Mouse (Mus musculus): ENCODE measurements around the gene Olfr1474. TPM values are rescaled to one million over a fixed set of nuclear protein-coding genes. Genes with fewer than 3 reads are reported as not detected.
"Not testable (repeated sequence)": the region's sequence is repeated elsewhere in the genome, so short reads cannot be mapped to it uniquely, and the experiment has no call there.

Gene Olfr1474
- not detected in 2 replicates for total RNA-seq (2012; rRNA removed)
- polyA plus RNA-seq (2012; ENCODE audit: insufficient read depth in 1 of 2, insufficient read length in 2 of 2, low read depth in 1 of 2, low replicate concordance in 2 of 2, missing spikeins in 1 of 2) = not detected

DNA sequence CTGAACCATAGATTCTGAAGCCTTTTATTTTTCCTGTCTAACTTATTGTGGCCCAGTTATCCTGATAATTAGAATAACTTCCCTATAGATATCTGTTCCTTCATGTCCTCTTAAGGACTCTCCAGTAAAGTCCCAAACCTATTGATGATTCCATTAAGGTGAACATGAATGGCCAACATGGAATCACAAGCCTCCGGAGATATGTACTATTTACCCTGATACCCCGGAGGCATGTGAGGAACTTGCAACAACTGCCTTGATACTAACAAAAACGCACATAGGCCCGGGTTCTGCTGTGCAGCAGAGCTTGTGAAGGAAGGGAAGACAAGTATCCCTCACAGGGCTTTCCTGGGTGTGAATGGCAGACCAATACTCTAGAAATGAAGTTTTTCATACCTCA is at the start of gene Olfr1474:
Gene Olfr1474, plus strand, starts transcription at position 301 of the 400 bp plus-strand sequence.
- H3K4me1 ChIP-seq (ENCODE audit: control insufficient read depth in 1 of 2, insufficient read depth in 2 of 2, low read length in 2 of 2); H3K9ac ChIP-seq (ENCODE audit: control insufficient read depth, low read depth, low read length, poor library complexity, severe bottlenecking); H3K4me3 ChIP-seq (ENCODE audit: control insufficient read depth in 1 of 2, insufficient read depth in 1 of 2, low read depth in 2 of 2, low read length in 2 of 2); H3K79me2 ChIP-seq (ENCODE audit: control insufficient read depth, insufficient read depth, low read length, poor library complexity); H3K36me3 ChIP-seq (ENCODE audit: control insufficient read depth in 1 of 2, insufficient read depth in 2 of 2, low read length in 2 of 2); H3K27me3 ChIP-seq (ENCODE audit: control insufficient read depth in 1 of 2, insufficient read depth in 2 of 2, low read length in 2 of 2); DNase-seq (ENCODE audit: low read depth, low spot score); H3K9me3 ChIP-seq (replicated peaks; ENCODE audit: insufficient read depth, low read length); H3K27ac ChIP-seq (ENCODE audit: control insufficient read depth, low read depth, low read length): not testable (repeated sequence)

DNA sequence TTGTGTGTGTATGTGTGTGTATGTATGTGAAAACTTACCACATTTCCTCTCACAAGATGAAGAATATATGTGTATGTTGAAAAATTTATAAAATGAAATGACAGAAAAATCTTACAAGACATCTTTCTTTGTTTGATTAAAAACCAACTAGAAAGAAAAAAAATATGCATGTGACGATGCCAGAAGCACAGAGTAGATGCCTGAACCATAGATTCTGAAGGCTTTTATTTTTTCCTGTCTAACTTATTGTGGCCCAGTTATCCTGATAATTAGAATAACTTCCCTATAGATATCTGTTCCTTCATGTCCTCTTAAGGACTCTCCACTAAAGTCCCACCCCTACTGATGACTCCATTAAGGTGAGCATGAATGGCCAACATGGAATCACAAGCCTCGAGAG is 26.3 kb upstream of the Olfr1474 start, which contains the start of gene Olfr1471:
Gene Olfr1471, plus strand, starts transcription at position 301 of the 400 bp plus-strand sequence.
- H3K4me1 ChIP-seq (ENCODE audit: control insufficient read depth in 1 of 2, insufficient read depth in 2 of 2, low read length in 2 of 2); H3K36me3 ChIP-seq (ENCODE audit: control insufficient read depth in 1 of 2, insufficient read depth in 2 of 2, low read length in 2 of 2); H3K79me2 ChIP-seq (ENCODE audit: control insufficient read depth, insufficient read depth, low read length, poor library complexity); DNase-seq (ENCODE audit: low read depth, low spot score); H3K9me3 ChIP-seq (replicated peaks; ENCODE audit: insufficient read depth, low read length); H3K27ac ChIP-seq (ENCODE audit: control insufficient read depth, low read depth, low read length); H3K27me3 ChIP-seq (ENCODE audit: control insufficient read depth in 1 of 2, insufficient read depth in 2 of 2, low read length in 2 of 2); H3K4me3 ChIP-seq (ENCODE audit: control insufficient read depth in 1 of 2, insufficient read depth in 1 of 2, low read depth in 2 of 2, low read length in 2 of 2); H3K9ac ChIP-seq (ENCODE audit: control insufficient read depth, low read depth, low read length, poor library complexity, severe bottlenecking): not testable (repeated sequence)

GRCm38 (mm10) chr19:13455986-13456385 is 13.4 kb upstream of the Olfr1474 start, which contains the start of gene Olfr1472:
Olfr1472 (minus strand) TSS chr19:13456086.
- H3K4me1 ChIP-seq (ENCODE audit: control insufficient read depth in 1 of 2, insufficient read depth in 2 of 2, low read length in 2 of 2) = no peaks in the 10 kb centered on the region
- no peak within 1 kb of the TSS for H3K9ac ChIP-seq (ENCODE audit: control insufficient read depth, low read depth, low read length, poor library complexity, severe bottlenecking)
- no peak for DNase-seq (ENCODE audit: low read depth, low spot score)
- TF ChIP-seq SIN3A (IDR thresholded peaks at IDR 0.05; ENCODE audit: low read length) (no peak), POLR2A (IDR thresholded peaks at IDR 0.05; ENCODE audit: control insufficient read depth in 1 of 2, insufficient read depth in 1 of 2, low read depth in 1 of 2, low read length in 2 of 2, poor library complexity in 1 of 2) (no peak), CTCF (IDR thresholded peaks at IDR 0.05 in 2 of 3, conservative IDR thresholded peaks at IDR 0.05 in 1 of 3; ENCODE audit: control insufficient read depth in 1 of 3, insufficient read depth in 1 of 3, low read depth in 2 of 3, low read length in 3 of 3, poor library complexity in 1 of 3, severe bottlenecking in 1 of 3) (no peak), MAX (IDR thresholded peaks at IDR 0.05; ENCODE audit: low read length) (no peak), MYC (IDR thresholded peaks at IDR 0.05; ENCODE audit: low read depth, low read length) (no peak), NELFE (IDR thresholded peaks at IDR 0.05; ENCODE audit: low read depth, low read length) (no peak), ZKSCAN1 (IDR thresholded peaks at IDR 0.05; ENCODE audit: low read depth, low read length) (no peak), POLR2AphosphoS2 (IDR thresholded peaks at IDR 0.05; ENCODE audit: low read length) (no peak)
- no peaks in the 10 kb centered on the region for H3K27me3 ChIP-seq (ENCODE audit: control insufficient read depth in 1 of 2, insufficient read depth in 2 of 2, low read length in 2 of 2)
- no peak within 1 kb of the TSS for H3K27ac ChIP-seq (ENCODE audit: control insufficient read depth, low read depth, low read length)
- no peak within 1 kb of the TSS for H3K4me3 ChIP-seq (ENCODE audit: control insufficient read depth in 1 of 2, insufficient read depth in 1 of 2, low read depth in 2 of 2, low read length in 2 of 2)
- H3K36me3 ChIP-seq (ENCODE audit: control insufficient read depth in 1 of 2, insufficient read depth in 2 of 2, low read length in 2 of 2) = no peaks in the 10 kb centered on the region
- H3K79me2 ChIP-seq (ENCODE audit: control insufficient read depth, insufficient read depth, low read length, poor library complexity) = no peaks in the 10 kb centered on the region
- H3K9me3 ChIP-seq (replicated peaks; ENCODE audit: insufficient read depth, low read length) = no peaks in the 10 kb centered on the region

- H3K9me3 ChIP-seq (replicated peaks; ENCODE audit: insufficient read depth, low read length) = no peaks in the 10 kb centered on the region
- no peak for DNase-seq (ENCODE audit: low read depth, low spot score)
- no peak within 1 kb of the TSS for H3K27ac ChIP-seq (ENCODE audit: control insufficient read depth, low read depth, low read length)
- no peak within 1 kb of the TSS for H3K4me3 ChIP-seq (ENCODE audit: control insufficient read depth in 1 of 2, insufficient read depth in 1 of 2, low read depth in 2 of 2, low read length in 2 of 2)
- no peaks in the 10 kb centered on the region for H3K4me1 ChIP-seq (ENCODE audit: control insufficient read depth in 1 of 2, insufficient read depth in 2 of 2, low read length in 2 of 2)
- TF ChIP-seq POLR2AphosphoS5 (IDR thresholded peaks at IDR 0.05; ENCODE audit: borderline replicate concordance, low read depth, low read length) (no peak), MXI1 (IDR thresholded peaks at IDR 0.05; ENCODE audit: low read depth, low read length) (no peak)
- no peaks in the 10 kb centered on the region for H3K79me2 ChIP-seq (ENCODE audit: control insufficient read depth, insufficient read depth, low read length, poor library complexity)
- H3K27me3 ChIP-seq (ENCODE audit: control insufficient read depth in 1 of 2, insufficient read depth in 2 of 2, low read length in 2 of 2) = no peaks in the 10 kb centered on the region
- H3K36me3 ChIP-seq (ENCODE audit: control insufficient read depth in 1 of 2, insufficient read depth in 2 of 2, low read length in 2 of 2) = no peaks in the 10 kb centered on the region
- no peak within 1 kb of the TSS for H3K9ac ChIP-seq (ENCODE audit: control insufficient read depth, low read depth, low read length, poor library complexity, severe bottlenecking)
These were observed 10.7 kb downstream of the Olfr1474 start, which contains the start of gene Olfr1475 for GRCm38 (mm10) chr19:13480096-13480495. Olfr1475 (minus strand) TSS chr19:13480196.
